Mouse (Mus musculus) testis, adult 2 months (tissue): ENCODE measurements around the gene Lingo1.

Experiments
- CTCF ChIP-seq: fragments of 200-500 bp; IDR thresholded peaks from 2 replicates; pipeline ENCODE4 v1.5.1; 2012; ENCODE audit warnings: low read depth, mild to moderate bottlenecking, inconsistent platforms, low read length, moderate library complexity; ENCODE audit not compliant: control insufficient read depth, insufficient read depth, insufficient replicate concordance
- POLR2A ChIP-seq: fragments of 200-500 bp; IDR thresholded peaks from 2 replicates; pipeline ENCODE4 v1.6.1; 2012; ENCODE audit warnings: low read depth, mild to moderate bottlenecking, inconsistent platforms, low read length, moderate library complexity; ENCODE audit not compliant: control insufficient read depth

GRCm38 (mm10) chr9:56629674-56630397 is 166.4 kb downstream of the Lingo1 start:
- TF ChIP-seq CTCF (no peak), POLR2A (no peak)
